Mouse (Mus musculus) cortical plate, adult 2 months (tissue): ENCODE data around the gene Cfl1.

Experiments
- CTCF ChIP-seq: fragments of 200-500 bp; IDR thresholded peaks from 2 replicates; pipeline ENCODE4 v1.5.1; 2011; ENCODE audit warnings: mild to moderate bottlenecking, control low read depth, low read length; ENCODE audit not compliant: insufficient read depth; ENCODE audit errors: extremely low read depth
- POLR2A ChIP-seq: fragments of 200-500 bp; IDR thresholded peaks from 2 replicates; pipeline ENCODE4 v1.6.1; 2011; ENCODE audit warnings: mild to moderate bottlenecking, low read length, control low read depth; ENCODE audit not compliant: insufficient read depth; ENCODE audit errors: extremely low read depth

DNA sequence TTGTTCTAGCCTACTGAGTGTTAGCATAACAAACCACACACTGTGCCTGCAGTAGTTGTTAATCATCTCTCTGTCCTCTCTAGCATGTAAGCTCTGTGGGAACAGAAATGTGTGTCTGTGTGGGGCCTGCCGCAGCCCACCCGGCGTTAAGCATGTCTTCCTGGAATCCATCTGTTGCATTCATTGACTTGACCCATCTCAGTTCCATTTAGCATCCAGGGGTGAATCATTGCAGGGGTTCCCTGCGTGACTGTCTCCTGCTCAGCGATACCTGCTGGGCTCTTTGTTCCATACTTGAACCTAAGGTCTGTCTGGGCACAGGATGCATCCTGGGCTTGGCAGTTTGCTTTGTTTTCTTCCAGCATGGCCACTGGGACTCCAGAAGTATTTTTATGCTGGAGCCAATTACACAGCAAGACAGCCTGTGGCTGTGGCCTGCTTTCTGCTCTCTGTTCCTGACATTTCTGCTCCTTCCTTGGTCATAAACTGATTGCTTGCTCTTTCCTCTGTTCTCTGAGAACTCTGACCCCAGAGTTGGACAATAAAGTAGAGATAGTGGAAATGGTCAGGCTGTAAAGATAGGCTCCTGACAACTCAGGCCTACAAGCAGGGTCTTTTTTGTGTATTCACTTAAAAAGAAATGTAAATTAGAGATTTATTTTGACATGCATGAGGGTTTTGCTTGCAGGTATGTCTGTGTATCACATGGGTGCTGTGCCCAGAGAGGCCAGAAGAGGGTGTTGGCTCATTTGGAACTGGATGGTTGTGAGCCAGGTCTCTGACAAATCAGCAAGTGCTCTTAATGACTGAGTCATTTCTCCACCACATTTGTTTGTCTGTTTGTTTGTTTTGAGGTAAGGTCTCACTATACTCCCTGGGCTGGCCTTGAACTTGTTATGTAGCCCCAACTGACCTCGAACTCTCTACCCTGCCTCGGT, 25.9 kb downstream of the Cfl1 start:
- no peak for TF ChIP-seq CTCF
- TF ChIP-seq POLR2A, result no peak
